Mouse (Mus musculus) hindlimb bud, embryonic 11.5 days (tissue): Measurements from ENCODE around the gene Apba3.

Experiments used
- DNase-seq: peaks from one replicate; pipeline ENCODE4 v3.0.0-alpha.2; 2012; ENCODE audit warnings: low read depth, low spot score; ENCODE audit errors: extremely low spot score

Apba3 gene

GRCm38 (mm10) chr10:81249442-81249841 is 17.3 kb upstream of the Apba3 start:
- no peak for DNase-seq

GRCm38 (mm10) chr10:81252424-81253419 is 14.0 kb upstream of the Apba3 start, which contains the start of gene Matk:
Gene Matk, plus strand, starts transcription at chr10:81252935.
- no peak for DNase-seq

- no peak for DNase-seq
These were observed 11.9 kb upstream of the Apba3 start for GRCm38 (mm10) chr10:81254886-81255285.

GRCm38 (mm10) chr10:81257158-81258039 is 9.4 kb upstream of the Apba3 start:
- DNase-seq: no peak

GRCm38 (mm10) chr10:81259225-81259884 is 7.4 kb upstream of the Apba3 start:
- DNase-seq: no peak

- no peak for DNase-seq
These were observed 5.7 kb upstream of the Apba3 start for GRCm38 (mm10) chr10:81261025-81261424.

- no peak for DNase-seq
These were observed 1.2 kb upstream of the Apba3 start for GRCm38 (mm10) chr10:81265540-81265939.

GRCm38 (mm10) chr10:81268056-81268455 is 1.3 kb downstream of the Apba3 start:
- no peak for DNase-seq

GRCm38 (mm10) chr10:81268643-81269412 is 2.1 kb downstream of the Apba3 start:
- DNase-seq: no peak

- DNase-seq: no peak
These were observed 5.6 kb downstream of the Apba3 start for GRCm38 (mm10) chr10:81272356-81272755.

- no peak for DNase-seq
These were observed 7.1 kb downstream of the Apba3 start for GRCm38 (mm10) chr10:81273842-81274241.

GRCm38 (mm10) chr10:81277676-81278075 is 10.9 kb downstream of the Apba3 start:
- no peak for DNase-seq

- DNase-seq: no peak
These were observed 12.7 kb downstream of the Apba3 start for GRCm38 (mm10) chr10:81279496-81279895.

- no peak for DNase-seq
These were observed 17.4 kb downstream of the Apba3 start for GRCm38 (mm10) chr10:81284189-81284588.

- DNase-seq: no peak
These were observed 18.0 kb downstream of the Apba3 start for GRCm38 (mm10) chr10:81284719-81285118.

- DNase-seq: peak; percentile 60
These were observed 19.1 kb downstream of the Apba3 start for GRCm38 (mm10) chr10:81285694-81286450.

GRCm38 (mm10) chr10:81286586-81286985 is 19.8 kb downstream of the Apba3 start:
- no peak for DNase-seq

GRCm38 (mm10) chr10:81287513-81288157 is 20.9 kb downstream of the Apba3 start:
- no peak for DNase-seq

GRCm38 (mm10) chr10:81288601-81289000 is 21.8 kb downstream of the Apba3 start:
- DNase-seq: no peak
